Mouse (Mus musculus): ENCODE data around the gene Ndufc1. TPM values are rescaled to one million over a fixed set of nuclear protein-coding genes. Genes with fewer than 3 reads are reported as not detected.
"Not testable (repeated sequence)": the region's sequence is repeated elsewhere in the genome, so short reads cannot be mapped to it uniquely, and the experiment has no call there.

Ndufc1 gene
- polyA plus RNA-seq, 1 experiment = 88.1 TPM

DNA sequence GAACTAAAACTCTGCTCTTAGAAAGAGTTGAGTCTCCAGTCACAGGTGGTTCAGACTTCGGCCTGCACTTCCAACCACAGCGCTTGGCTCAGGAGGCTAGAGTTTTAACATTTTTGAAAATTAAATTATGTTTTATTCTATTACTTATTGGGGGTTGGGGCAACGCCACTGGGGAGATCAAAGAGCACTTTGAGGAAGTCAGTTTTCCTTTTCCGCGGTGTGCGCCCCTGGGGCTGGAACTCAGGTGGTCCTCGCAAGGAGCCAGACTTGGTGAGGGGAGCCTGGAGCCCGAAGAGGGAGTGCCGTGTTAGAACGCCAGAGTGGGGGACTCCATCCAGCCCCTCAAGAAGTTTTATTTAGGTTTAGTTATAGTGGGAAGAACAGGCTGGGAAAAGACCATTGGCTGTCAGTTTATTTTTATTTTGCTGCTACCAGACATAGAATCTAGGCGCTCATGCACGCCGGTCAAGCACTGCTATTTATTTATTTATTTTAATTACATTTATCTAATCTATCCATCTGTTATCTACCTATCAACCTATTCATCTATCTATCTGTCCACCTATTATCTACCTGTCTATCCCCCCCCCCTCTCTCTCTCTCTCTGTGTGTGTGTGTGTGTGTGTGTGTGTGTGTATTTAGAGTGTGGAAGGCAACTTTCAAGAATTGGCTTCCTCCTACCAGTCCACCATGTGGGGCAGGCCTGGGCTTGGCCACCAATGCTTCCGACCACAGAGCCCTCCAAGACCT, 49.1 kb downstream of the Ndufc1 start:
- WGBS = 62% methylated on average over 14 of the region's 14 CpGs
- H3K4me3 ChIP-seq (replicated peaks; ENCODE audit: extremely low read depth, low read depth, low read length) = no peak overlapping the region
- TF ChIP-seq POLR2A (IDR thresholded peaks at IDR 0.05; ENCODE audit: borderline replicate concordance, extremely low read depth, low read depth, low read length) (no peak), CTCF (IDR thresholded peaks at IDR 0.05; ENCODE audit: insufficient read depth, low read length) (no peak)
- no peak for DNase-seq
- peaks cover 9% of the 10 kb centered on the region for H3K4me1 ChIP-seq (ENCODE audit: control insufficient read depth, insufficient read depth, low read length)

DNA sequence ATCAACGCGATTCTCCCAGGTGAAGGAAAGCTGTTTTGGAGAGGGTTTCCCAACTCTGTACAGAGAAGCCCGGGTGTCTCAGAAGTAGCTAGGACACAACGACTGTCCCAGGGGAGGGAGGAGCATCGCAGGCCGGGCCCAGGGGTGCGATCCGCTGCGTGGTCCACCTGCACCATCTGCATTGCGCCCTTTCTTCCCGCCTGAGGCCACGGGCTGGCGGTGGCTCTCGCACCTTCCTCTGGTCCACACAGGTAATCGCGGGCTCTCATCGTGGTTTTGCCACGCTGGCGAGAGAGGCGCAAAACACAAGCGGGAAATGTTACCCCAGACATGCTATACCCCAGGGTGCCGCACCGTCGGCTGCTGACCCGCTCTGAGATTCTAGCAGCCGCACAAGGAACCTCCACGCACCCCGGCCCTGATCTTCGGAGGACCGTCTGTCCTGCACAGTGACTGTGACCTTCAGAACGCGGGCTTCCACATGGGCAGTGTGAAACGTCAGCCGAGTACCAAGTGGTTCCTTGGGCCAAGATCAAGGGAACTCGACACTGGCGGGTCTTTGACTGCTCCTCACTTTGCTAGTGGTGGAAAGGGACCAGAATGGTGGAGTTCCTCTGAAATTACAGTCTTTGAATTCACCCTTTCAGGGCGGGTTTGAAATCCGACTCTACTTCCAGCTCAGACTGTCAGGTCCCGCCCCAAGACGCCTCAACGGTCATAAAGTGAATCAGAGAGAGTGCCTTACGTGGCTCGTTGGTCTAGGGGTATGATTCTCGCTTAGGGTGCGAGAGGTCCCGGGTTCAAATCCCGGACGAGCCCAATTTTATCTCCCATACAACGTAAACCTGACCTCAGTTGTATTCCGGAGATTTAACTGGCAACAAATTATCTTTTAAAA, 49.9 kb downstream of the Ndufc1 start:
- Histone ChIP-seq H3K4me1 (ENCODE audit: control insufficient read depth, insufficient read depth, low read length) (peaks cover 6% of the 10 kb centered on the region; the same call in 1 of the 2 replicates), H3K4me3 (replicated peaks; ENCODE audit: extremely low read depth, low read depth, low read length) (peak overlapping the region; percentile 69)
- 2% methylated on average over 50 of the region's 50 CpGs for WGBS
- TF ChIP-seq POLR2A (IDR thresholded peaks at IDR 0.05; ENCODE audit: borderline replicate concordance, extremely low read depth, low read depth, low read length) (no peak), CTCF (IDR thresholded peaks at IDR 0.05; ENCODE audit: insufficient read depth, low read length) (no peak)
- peak; percentile 55 for DNase-seq

DNA sequence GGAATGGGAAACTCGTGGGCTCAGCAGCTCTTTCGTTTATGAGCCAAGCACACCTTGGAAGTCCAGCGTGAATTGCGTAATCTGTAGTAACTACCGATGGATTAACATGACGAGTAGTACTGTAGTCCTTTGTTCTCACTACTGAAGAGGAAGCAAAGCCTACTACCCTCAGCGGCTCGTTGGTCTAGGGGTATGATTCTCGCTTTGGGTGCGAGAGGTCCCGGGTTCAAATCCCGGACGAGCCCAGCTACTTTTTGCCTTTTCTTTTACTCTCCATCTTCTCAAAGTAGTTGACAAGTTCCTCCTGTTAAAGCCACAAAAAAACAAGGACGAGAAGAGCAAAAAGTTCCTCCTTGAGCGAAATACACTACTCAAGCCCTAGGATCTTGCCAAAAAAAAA, 50.6 kb downstream of the Ndufc1 start:
- peak overlapping the region; percentile 69 for H3K4me3 ChIP-seq (replicated peaks; ENCODE audit: extremely low read depth, low read depth, low read length)
- no peak for TF ChIP-seq CTCF (IDR thresholded peaks at IDR 0.05; ENCODE audit: insufficient read depth, low read length)
- no peak for TF ChIP-seq POLR2A (IDR thresholded peaks at IDR 0.05; ENCODE audit: borderline replicate concordance, extremely low read depth, low read depth, low read length)
- peak; percentile 62 for DNase-seq
- H3K4me1 ChIP-seq (ENCODE audit: control insufficient read depth, insufficient read depth, low read length) = peaks cover 6% of the 10 kb centered on the region; the same call in 1 of the 2 replicates
- 6% methylated on average over 15 of the region's 15 CpGs for WGBS

DNA sequence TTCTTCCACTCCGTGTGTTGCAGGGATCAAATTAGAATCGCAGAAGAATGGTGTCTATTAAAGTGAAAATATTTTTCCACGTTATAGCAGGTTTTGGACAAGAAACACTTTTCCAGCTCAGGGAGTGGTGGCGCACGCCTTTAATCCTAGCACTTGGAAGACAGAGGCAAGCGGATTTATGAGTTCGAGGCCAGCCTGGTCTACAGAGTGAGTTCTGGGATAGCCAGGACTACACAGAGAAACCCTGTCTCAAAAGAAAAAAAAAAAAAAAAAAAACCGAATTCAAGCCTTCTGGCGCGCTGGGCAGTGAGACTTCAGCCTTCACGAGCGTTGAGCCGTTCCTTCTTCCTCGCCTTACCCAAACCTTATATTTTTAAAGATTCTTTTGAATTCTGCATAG, 51.2 kb downstream of the Ndufc1 start:
- TF ChIP-seq POLR2A (IDR thresholded peaks at IDR 0.05; ENCODE audit: borderline replicate concordance, extremely low read depth, low read depth, low read length) (no peak), CTCF (IDR thresholded peaks at IDR 0.05; ENCODE audit: insufficient read depth, low read length) (no peak)
- Histone ChIP-seq H3K4me3 (replicated peaks; ENCODE audit: extremely low read depth, low read depth, low read length) (no peak overlapping the region), H3K4me1 (ENCODE audit: control insufficient read depth, insufficient read depth, low read length) (peaks cover 6% of the 10 kb centered on the region; the same call in 1 of the 2 replicates)
- DNase-seq = no peak
- WGBS = 49% methylated on average over 14 of the region's 14 CpGs

DNA sequence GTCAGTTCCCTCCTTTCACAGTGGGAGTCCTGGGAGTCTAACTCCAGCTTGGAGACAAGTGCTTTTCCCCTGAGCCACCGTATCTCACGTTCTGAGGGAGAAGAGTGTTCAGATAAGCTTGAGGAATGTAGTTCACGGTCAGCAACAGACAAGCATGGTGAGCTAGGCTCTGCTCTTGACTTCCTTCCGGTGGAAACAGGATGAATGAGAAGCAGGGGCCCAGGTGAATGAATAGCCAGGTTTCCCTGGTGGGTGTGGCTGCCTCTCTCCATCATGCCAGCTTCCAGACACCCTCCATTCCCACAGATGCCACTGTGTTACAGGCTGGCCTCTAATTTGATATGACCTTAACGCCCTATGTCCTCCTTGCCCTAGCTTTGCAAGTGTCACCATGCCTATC, 51.7 kb downstream of the Ndufc1 start:
- Histone ChIP-seq H3K4me3 (replicated peaks; ENCODE audit: extremely low read depth, low read depth, low read length) (no peak overlapping the region), H3K4me1 (ENCODE audit: control insufficient read depth, insufficient read depth, low read length) (peaks cover 6% of the 10 kb centered on the region; the same call in 1 of the 2 replicates)
- TF ChIP-seq CTCF (IDR thresholded peaks at IDR 0.05; ENCODE audit: insufficient read depth, low read length) (no peak), POLR2A (IDR thresholded peaks at IDR 0.05; ENCODE audit: borderline replicate concordance, extremely low read depth, low read depth, low read length) (no peak)
- WGBS = 46% methylated on average over 5 of the region's 5 CpGs
- DNase-seq = no peak

DNA sequence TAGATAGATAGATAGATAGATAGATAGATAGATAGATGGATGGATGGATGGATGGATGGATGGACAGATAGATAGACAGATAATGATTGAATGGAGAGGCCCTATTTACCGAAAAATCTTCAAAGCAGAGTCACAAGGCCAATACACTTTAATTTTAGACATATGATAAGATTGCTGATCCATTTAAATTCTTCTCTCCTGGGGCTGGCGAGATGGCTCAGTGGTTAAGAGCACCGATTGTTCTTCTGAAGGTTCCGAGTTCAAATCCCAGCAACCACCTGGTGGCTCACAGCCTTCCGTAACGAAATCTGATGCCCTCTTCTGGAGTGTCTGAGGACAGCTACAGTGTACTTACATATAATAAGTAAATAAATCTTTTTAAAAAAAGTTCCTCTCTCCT, 53.8 kb downstream of the Ndufc1 start:
- WGBS = 88% methylated on average over 6 of the region's 6 CpGs
- not testable (repeated sequence) for DNase-seq; H3K4me3 ChIP-seq (replicated peaks; ENCODE audit: extremely low read depth, low read depth, low read length); H3K4me1 ChIP-seq (ENCODE audit: control insufficient read depth, insufficient read depth, low read length)

Other genes with a start within 250 kb of the Ndufc1 start
- 8.2 and 9.9 TPM in 2 replicates for gene Noct, start 184.5 kb downstream of the Ndufc1 start, polyA plus RNA-seq (2012; rRNA removed)
- 46.1 and 52.7 TPM in 2 replicates for gene Elf2, start 68.3 kb downstream of the Ndufc1 start, polyA plus RNA-seq (2012; rRNA removed)
- not detected in 2 replicates for gene Mgarp, start 12.2 kb downstream of the Ndufc1 start, polyA plus RNA-seq (2012; rRNA removed)
- 2.1 and 3.9 TPM in 2 replicates for gene Naa15, start 6.2 kb upstream of the Ndufc1 start, polyA plus RNA-seq (2012; rRNA removed)
- gene Rab33b, start 74.9 kb upstream of the Ndufc1 start, polyA plus RNA-seq (2012; rRNA removed) = 12.9 and 16.6 TPM in 2 replicates
- gene Setd7, start 151.9 kb upstream of the Ndufc1 start, polyA plus RNA-seq (2012; rRNA removed) = 16.8 and 23.5 TPM in 2 replicates

Data from lung, adult 2 months (tissue).